Mouse (Mus musculus): Measurements from ENCODE around the gene 2210010C04Rik.

GRCm38 (mm10) chr6:41048602-41049001 lies 13.3 kb upstream of the 2210010C04Rik start:
- TF ChIP-seq CTCF (IDR thresholded peaks at IDR 0.05; ENCODE audit: low read depth, low read length) (no peak), POLR2A (IDR thresholded peaks at IDR 0.05; ENCODE audit: borderline replicate concordance, low read depth, low read length) (no peak)

All from bone marrow macrophage, adult 2 months (primary cell).